Mouse (Mus musculus) megakaryocyte, embryonic 14.5 days (primary cell): ENCODE measurements around the gene Hrasls5. TPM values are rescaled to one million over a fixed set of nuclear protein-coding genes. Genes with fewer than 3 reads are reported as not detected.

ENCODE experiments used
- H3K27me3 ChIP-seq: replicated peaks from 2 replicates; pipeline ENCODE3; 2012; ENCODE audit warnings: inconsistent platforms
- H3K36me3 ChIP-seq: replicated peaks from 2 replicates; pipeline ENCODE3; 2012; ENCODE audit warnings: low read length, inconsistent platforms, mixed read lengths
- H3K4me1 ChIP-seq: 2 replicates; pipeline ENCODE4 v1.6.1; 2012; ENCODE audit warnings: inconsistent platforms
- H3K4me3 ChIP-seq: replicated peaks from 2 replicates; pipeline ENCODE3; 2012; ENCODE audit warnings: moderate library complexity, mild to moderate bottlenecking, inconsistent platforms
- H3K9me3 ChIP-seq: 2 replicates; pipeline ENCODE4 v1.6.1; 2012; ENCODE audit warnings: inconsistent platforms
- FLI1 ChIP-seq: IDR thresholded peaks from 2 replicates; pipeline ENCODE4 v1.6.1; 2012; ENCODE audit warnings: low read length, inconsistent platforms, mixed read lengths
- GATA1 ChIP-seq: IDR thresholded peaks from 3 replicates; pipeline ENCODE4 v1.6.1; 2012; ENCODE audit warnings: mixed read lengths, low read length, inconsistent platforms, borderline replicate concordance
- polyA plus RNA-seq: library from polyadenylated mRNA; stranded (reverse); fragments of >175 nt; gene quantifications from 2 replicates; pipeline ENCODE4 v1.2.3, GENCODE M21; 2012; ENCODE audit warnings: low replicate concordance; ENCODE audit not compliant: insufficient read depth

Gene Hrasls5
- polyA plus RNA-seq, 1 experiment: 0.26 TPM

DNA sequence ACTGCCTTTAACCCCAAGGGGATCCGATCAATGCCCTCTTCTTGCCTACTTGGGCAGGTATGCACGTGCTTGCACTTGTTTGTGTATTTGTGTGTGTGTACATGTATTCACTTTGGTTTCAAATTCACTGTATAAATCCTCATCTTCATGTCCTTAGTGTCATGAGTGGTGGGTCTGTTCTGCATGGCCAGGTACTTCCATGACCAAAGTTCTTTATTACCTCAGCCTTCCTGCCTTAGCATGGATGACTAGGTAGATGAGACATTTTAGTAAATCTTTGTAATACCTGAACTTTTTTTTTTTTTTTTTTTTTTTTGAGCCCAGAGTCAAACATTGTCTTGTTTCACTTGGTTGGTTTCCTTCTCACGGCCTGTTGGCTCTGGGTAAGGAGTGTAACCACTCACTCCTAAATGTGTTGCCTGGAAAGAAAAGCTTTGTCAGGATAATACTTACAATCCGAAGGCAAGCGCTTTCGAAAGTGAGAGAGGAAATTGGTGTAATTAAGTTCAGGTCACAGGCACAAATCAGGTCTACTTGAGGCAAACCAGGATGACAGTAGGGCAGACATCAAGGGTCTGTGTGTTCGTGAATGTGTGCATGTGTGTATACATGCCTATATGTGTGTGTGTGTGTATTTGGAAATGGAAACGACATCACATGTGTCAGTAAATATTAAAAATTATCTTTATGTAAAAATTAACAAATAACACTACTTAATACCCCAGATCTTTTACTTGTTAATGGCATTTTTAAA is 36.7 kb downstream of the Hrasls5 start:
- H3K36me3 ChIP-seq: no peaks in the 10 kb centered on the region
- peaks cover 5% of the 10 kb centered on the region for H3K27me3 ChIP-seq
- H3K4me3 ChIP-seq: no peak overlapping the region
- no peaks in the 10 kb centered on the region for H3K4me1 ChIP-seq
- no peaks in the 10 kb centered on the region for H3K9me3 ChIP-seq
- TF ChIP-seq GATA1 (no peak), FLI1 (no peak)

- H3K4me1 ChIP-seq: no peaks in the 10 kb centered on the region
- peaks cover 4% of the 10 kb centered on the region for H3K9me3 ChIP-seq
- H3K36me3 ChIP-seq: no peaks in the 10 kb centered on the region
- H3K4me3 ChIP-seq: no peak overlapping the region
- TF ChIP-seq GATA1 (no peak), FLI1 (no peak)
- no peaks in the 10 kb centered on the region for H3K27me3 ChIP-seq
Observed at GRCm38 (mm10) chr19:7672033-7672432, 59.7 kb downstream of the Hrasls5 start.

DNA sequence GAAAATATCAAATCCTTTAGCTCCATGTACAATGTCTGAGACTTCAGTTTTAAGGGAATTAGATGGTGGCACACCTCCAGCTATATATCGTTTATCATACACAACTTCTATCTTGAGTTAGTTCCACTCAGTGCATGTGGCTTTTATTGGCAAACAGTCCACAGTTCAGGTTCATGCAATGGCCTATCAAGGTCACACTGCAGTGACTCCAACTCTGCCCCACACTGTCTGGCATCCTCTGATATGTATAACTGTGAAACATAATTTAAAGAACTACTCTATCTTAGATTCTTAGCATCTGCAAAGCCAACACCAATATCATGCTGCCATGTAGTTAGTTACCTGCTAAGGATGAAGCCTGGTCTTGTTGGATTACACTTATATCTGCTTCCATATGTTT is 75.6 kb downstream of the Hrasls5 start:
- Histone ChIP-seq H3K4me1 (no peaks in the 10 kb centered on the region), H3K27me3 (no peaks in the 10 kb centered on the region), H3K36me3 (no peaks in the 10 kb centered on the region), H3K9me3 (no peaks in the 10 kb centered on the region), H3K4me3 (no peak overlapping the region)
- TF ChIP-seq FLI1 (no peak), GATA1 (no peak)

Other genes starting within 250 kb of the Hrasls5 start
- 40.6 and 204 TPM in 2 replicates for gene Spindoc, start 229.5 kb upstream of the Hrasls5 start, polyA plus RNA-seq
- 4.0 and 14.7 TPM in 2 replicates for gene 2700081O15Rik, start 194.9 kb upstream of the Hrasls5 start, polyA plus RNA-seq
- 30.0 and 59.9 TPM in 2 replicates for gene Rtn3, start 129.3 kb upstream of the Hrasls5 start, polyA plus RNA-seq
- 0.28 and 1.6 TPM in 2 replicates for gene Atl3, start 118.5 kb upstream of the Hrasls5 start, polyA plus RNA-seq
- gene Pla2g16, start 55.1 kb upstream of the Hrasls5 start, polyA plus RNA-seq: 2.8 and 11.1 TPM in 2 replicates
- gene Lgals12, start 5.3 kb upstream of the Hrasls5 start, polyA plus RNA-seq: not detected in 2 replicates
- gene Slc22a19, start 98.8 kb downstream of the Hrasls5 start, polyA plus RNA-seq: 0.61 TPM in 1 of 2 replicates, not detected in the other
- gene Slc22a26, start 190.1 kb downstream of the Hrasls5 start, polyA plus RNA-seq: not detected in 2 replicates